Mouse (Mus musculus): ENCODE data around the gene Slc25a22.

DNA sequence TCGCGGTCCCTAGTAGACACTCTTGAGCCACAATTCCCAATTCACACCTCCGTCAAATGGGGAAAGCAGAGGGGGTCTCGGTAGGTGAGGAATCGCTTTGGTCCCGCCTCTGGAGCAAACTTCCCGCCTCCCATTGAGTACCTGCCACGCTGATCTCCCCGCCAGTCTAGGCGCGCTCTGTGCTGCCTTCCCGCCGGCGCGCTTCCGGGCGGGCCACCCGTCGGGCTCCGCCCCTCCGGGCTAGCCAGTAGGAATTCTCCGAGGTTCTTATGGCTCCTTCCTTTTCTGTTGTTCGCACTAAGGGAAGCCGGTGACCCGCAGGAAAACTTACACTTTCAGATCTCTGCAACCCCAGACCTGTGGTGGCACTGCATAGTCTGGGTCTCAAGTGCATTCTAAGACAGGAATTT, 6.1 kb upstream of the Slc25a22 start, which contains the start of gene Pidd1:
- TF ChIP-seq CTCF (IDR thresholded peaks at IDR 0.05; ENCODE audit: borderline replicate concordance, insufficient read depth, low read depth, low read length) = no peak
- TF ChIP-seq POLR2A (IDR thresholded peaks at IDR 0.05; ENCODE audit: borderline replicate concordance, insufficient read depth, low read length) = no peak

Measured in cerebellum, adult 2 months (tissue).